Mouse (Mus musculus): ENCODE data around the gene Grn.

- TF ChIP-seq CTCF (IDR thresholded peaks at IDR 0.05; ENCODE audit: control insufficient read depth, insufficient read depth, insufficient replicate concordance, low read depth, low read length), result no peak
- TF ChIP-seq POLR2A (IDR thresholded peaks at IDR 0.05; ENCODE audit: control insufficient read depth, low read depth, low read length), result no peak
Measured at GRCm38 (mm10) chr11:102398007-102398825, 31.9 kb upstream of the Grn start.
